In genomic region chr12:73479932-73480609, GRCm38 (mm10) we compare ENCODE assay signal across 27 mouse cellular contexts.
DNase-seq lines count a peak whose midpoint lies in the region; ATAC-seq lines count a peak whose summit lies in the region.
"Had no signal": no experiment of that assay in that cellular context is flagged by ENCODE, and none has a peak within 500 bp of the region (broad histone marks: within the 10 kb centered on the region; RNA-seq: fewer than 3 reads in every experiment).

No protein-coding gene starts in this region.

- H3K4me3 ChIP-seq in heart, embryonic 11.5 days (ENCODE audit: low read depth, low read length) = no peak overlapping the region
- no peak overlapping the region for H3K4me3 ChIP-seq in embryonic facial prominence, embryonic 14.5 days (ENCODE audit: low read depth, low read length)
- no peak overlapping the region for H3K4me3 ChIP-seq in limb, embryonic 10.5 days
- H3K4me3 ChIP-seq in midbrain, embryonic 13.5 days (replicated peaks) = no peak overlapping the region
- H3K4me3 ChIP-seq: erythroblast, embryonic 14.5 days; forebrain, embryonic 12.5 days; heart, embryonic 15.5 days; hindbrain, embryonic 12.5 days; intestine, embryonic 15.5 days; liver, embryonic 12.5 days; megakaryocyte, embryonic 14.5 days; midbrain, embryonic 12.5 days had no signal

- no peak for ATAC-seq in heart, embryonic 11.5 days (replicated peaks; ENCODE audit: insufficient number of reproducible peaks, low FRiP score, low TSS enrichment)
- ATAC-seq in embryonic facial prominence, embryonic 14.5 days (ENCODE audit: low read depth) = peak; percentile 48; the same call in 1 of the 2 replicates
- ATAC-seq in midbrain, embryonic 13.5 days = no peak
- no peak for ATAC-seq in megakaryocyte progenitor cell, adult 5-6 weeks (replicated peaks; ENCODE audit: poor library complexity)
- ATAC-seq: forebrain, postnatal 0 days; hindbrain, postnatal 0 days; intestine, embryonic 15.5 days; liver, embryonic 12.5 days; liver, postnatal 0 days had no signal

- H3K27ac ChIP-seq in heart, embryonic 11.5 days (ENCODE audit: low read depth, low read length) = no peak overlapping the region
- no peak overlapping the region for H3K27ac ChIP-seq in embryonic facial prominence, embryonic 14.5 days (replicated peaks; ENCODE audit: low read depth, low read length)
- H3K27ac ChIP-seq in limb, embryonic 10.5 days = peak overlapping the region; percentile 42; the same call in 1 of the 2 replicates
- no peak overlapping the region for H3K27ac ChIP-seq in midbrain, embryonic 13.5 days
- H3K27ac ChIP-seq: forebrain, embryonic 12.5 days; heart, embryonic 15.5 days; hindbrain, embryonic 12.5 days; hindbrain, postnatal 0 days; intestine, embryonic 15.5 days; kidney, postnatal 0 days; liver, embryonic 12.5 days; midbrain, embryonic 12.5 days had no signal

- no peaks in the 10 kb centered on the region for H3K27me3 ChIP-seq in heart, embryonic 11.5 days (ENCODE audit: control insufficient read depth, insufficient read depth, low read length)
- H3K27me3 ChIP-seq in embryonic facial prominence, embryonic 14.5 days (replicated peaks; ENCODE audit: control insufficient read depth, insufficient read depth, low read length) = no peaks in the 10 kb centered on the region
- peaks cover 25% of the 10 kb centered on the region for H3K27me3 ChIP-seq in limb, embryonic 10.5 days (ENCODE audit: low read depth, poor library complexity, severe bottlenecking)
- no peaks in the 10 kb centered on the region for H3K27me3 ChIP-seq in midbrain, embryonic 13.5 days
- H3K27me3 ChIP-seq: heart, embryonic 15.5 days; hindbrain, embryonic 12.5 days; intestine, embryonic 15.5 days; liver, embryonic 12.5 days; midbrain, embryonic 12.5 days had no signal

- 79% methylated on average over 15 of the region's 15 CpGs for WGBS in heart, embryonic 11.5 days (ENCODE audit: insufficient replicate concordance)
- WGBS in embryonic facial prominence, embryonic 14.5 days = 68% methylated on average over 15 of the region's 15 CpGs
- WGBS in limb, embryonic 10.5 days = 92% methylated on average over 15 of the region's 15 CpGs
- WGBS in midbrain, embryonic 13.5 days = 88% methylated on average over 15 of the region's 15 CpGs

- H3K4me1 ChIP-seq in heart, embryonic 11.5 days (ENCODE audit: control insufficient read depth, insufficient read depth, low read length) = peaks cover 7% of the 10 kb centered on the region
- peaks cover 7% of the 10 kb centered on the region; the same call in 1 of the 2 replicates for H3K4me1 ChIP-seq in embryonic facial prominence, embryonic 14.5 days (ENCODE audit: control insufficient read depth, insufficient read depth, low read length)
- peaks cover 23% of the 10 kb centered on the region for H3K4me1 ChIP-seq in limb, embryonic 10.5 days
- H3K4me1 ChIP-seq in midbrain, embryonic 13.5 days (replicated peaks) = peaks cover 3% of the 10 kb centered on the region; the same call in 1 of the 2 replicates
- H3K4me1 ChIP-seq: liver, embryonic 12.5 days had no signal

- peak; percentile 90 for DNase-seq in heart, adult 11 months
- DNase-seq in embryonic facial prominence, embryonic 14.5 days (ENCODE audit: low spot score) = peak; percentile 73
- no peak for DNase-seq in limb, embryonic 10.5 days (ENCODE audit: low spot score)
- DNase-seq in skeletal muscle tissue, adult 2 months (ENCODE audit: low read depth, low spot score) = peak; percentile 63
- no peak for DNase-seq in cerebellum, adult 9-10 months
- DNase-seq: adrenal gland, postnatal 25 days; B cell, adult 2 months; cerebellum, adult 18-20 months; forebrain, postnatal 0 days; kidney, adult 2 months; layer of hippocampus, adult 9-11 months; liver, postnatal 0 days; lung, postnatal 36 days had no signal

- no peak overlapping the region for H3K9ac ChIP-seq in heart, embryonic 11.5 days (ENCODE audit: low read depth, low read length)
- no peak overlapping the region for H3K9ac ChIP-seq in embryonic facial prominence, embryonic 14.5 days (ENCODE audit: low read depth, low read length)
- H3K9ac ChIP-seq in midbrain, embryonic 13.5 days (replicated peaks) = no peak overlapping the region
- H3K9ac ChIP-seq: forebrain, embryonic 12.5 days; forebrain, postnatal 0 days; heart, embryonic 15.5 days; hindbrain, embryonic 12.5 days; intestine, embryonic 15.5 days; liver, embryonic 12.5 days; liver, postnatal 0 days; midbrain, embryonic 12.5 days had no signal

- no peak overlapping the region for H3K4me2 ChIP-seq in heart, embryonic 11.5 days
- no peak overlapping the region for H3K4me2 ChIP-seq in embryonic facial prominence, embryonic 14.5 days (ENCODE audit: low read depth, low read length)
- H3K4me2 ChIP-seq in midbrain, embryonic 13.5 days (replicated peaks) = no peak overlapping the region
- H3K4me2 ChIP-seq: forebrain, embryonic 12.5 days; heart, embryonic 15.5 days; hindbrain, embryonic 12.5 days; intestine, embryonic 15.5 days; liver, embryonic 12.5 days; midbrain, embryonic 12.5 days had no signal

- no peaks in the 10 kb centered on the region for H3K9me3 ChIP-seq in heart, embryonic 11.5 days (replicated peaks; ENCODE audit: control insufficient read depth, low read length)
- no peaks in the 10 kb centered on the region for H3K9me3 ChIP-seq in embryonic facial prominence, embryonic 14.5 days (ENCODE audit: control insufficient read depth, low read length)
- no peaks in the 10 kb centered on the region for H3K9me3 ChIP-seq in limb, embryonic 10.5 days (replicated peaks)
- H3K9me3 ChIP-seq in midbrain, embryonic 13.5 days = no peaks in the 10 kb centered on the region
- H3K9me3 ChIP-seq: forebrain, embryonic 12.5 days; G1E; heart, embryonic 15.5 days; hindbrain, embryonic 12.5 days; intestine, embryonic 15.5 days; liver, embryonic 12.5 days; megakaryocyte, embryonic 14.5 days; midbrain, embryonic 12.5 days had no signal

- H3K36me3 ChIP-seq in heart, embryonic 11.5 days (ENCODE audit: control insufficient read depth, insufficient read depth, low read length) = no peaks in the 10 kb centered on the region
- H3K36me3 ChIP-seq in embryonic facial prominence, embryonic 14.5 days (ENCODE audit: control insufficient read depth, insufficient read depth, low read length) = no peaks in the 10 kb centered on the region
- no peaks in the 10 kb centered on the region for H3K36me3 ChIP-seq in limb, embryonic 10.5 days
- H3K36me3 ChIP-seq in midbrain, embryonic 13.5 days = no peaks in the 10 kb centered on the region
- H3K36me3 ChIP-seq: forebrain, embryonic 12.5 days; G1E; heart, embryonic 15.5 days; hindbrain, embryonic 12.5 days; intestine, embryonic 15.5 days; liver, embryonic 12.5 days; midbrain, embryonic 12.5 days had no signal

Comparison
In these comparisons a context has a peak if more than half of its experiments do, and no peak if none do; other contexts are left out.
1. DNase-seq: peak in heart, adult 11 months (single experiment), embryonic facial prominence, embryonic 14.5 days (single experiment) and skeletal muscle tissue, adult 2 months (single experiment); none in limb, embryonic 10.5 days (single experiment) and cerebellum, adult 9-10 months (single experiment).